Mouse (Mus musculus): Measurements from ENCODE around the gene Mus81. TPM values are rescaled to one million over a fixed set of nuclear protein-coding genes. Genes with fewer than 3 reads are reported as not detected.

Gene Mus81
- total RNA-seq, 1 experiment = 31.3 TPM

GRCm38 (mm10) chr19:5525204-5525603 lies 37.0 kb upstream of the Mus81 start:
- Histone ChIP-seq H3K9ac (ENCODE audit: insufficient read depth, low read depth, low read length, poor library complexity, severe bottlenecking) (no peak overlapping the region), H3K9me3 (ENCODE audit: control insufficient read depth, insufficient read depth, low read depth, low read length) (no peaks in the 10 kb centered on the region), H3K36me3 (ENCODE audit: control insufficient read depth, insufficient read depth, low read length, poor library complexity, severe bottlenecking) (no peaks in the 10 kb centered on the region), H3K4me1 (ENCODE audit: control insufficient read depth in 2 of 2, insufficient read depth in 2 of 2, low read length in 2 of 2, poor library complexity in 1 of 2) (peaks cover 0 to 7% of the 10 kb centered on the region in 2 experiments; a peak in 1 of 4 replicates), H3K27ac (ENCODE audit: insufficient read depth, low read depth, low read length, poor library complexity, severe bottlenecking) (no peak overlapping the region), H3K4me3 (ENCODE audit: insufficient read depth in 1 of 2, low read depth in 1 of 2, low read length in 2 of 2, poor library complexity in 1 of 2, severe bottlenecking in 1 of 2) (no peak overlapping the region)
- in situ Hi-C loops (cut with MboI; ENCODE audit: low sequenced_read_pairs in 2 of 2, unreplicated experiment in 2 of 2) = loop anchor here in 1 of 2 experiments (5.0 kb wide), 1 partner anchor 47 kb away; no protein-coding TSS in a partner anchor
- DNase-seq (ENCODE audit: low read depth, low spot score) = no peak
- TF ChIP-seq MAFK (IDR thresholded peaks at IDR 0.05; ENCODE audit: insufficient read depth, low read depth, low read length) = no peak
- no peak for TF ChIP-seq ZC3H11A (IDR thresholded peaks at IDR 0.05; ENCODE audit: borderline replicate concordance, low read depth, low read length)
- TF ChIP-seq CHD2 (IDR thresholded peaks at IDR 0.05; ENCODE audit: low read depth, low read length) = no peak
- no peak for TF ChIP-seq HCFC1 (IDR thresholded peaks at IDR 0.05; ENCODE audit: borderline replicate concordance, insufficient read depth, low read length)
- no peak for TF ChIP-seq ZNF384 (IDR thresholded peaks at IDR 0.05; ENCODE audit: low read depth, low read length)

- H3K9ac ChIP-seq (ENCODE audit: insufficient read depth, low read depth, low read length, poor library complexity, severe bottlenecking) = no peak overlapping the region
- no peak for DNase-seq (ENCODE audit: low read depth, low spot score)
- no peaks in the 10 kb centered on the region for H3K9me3 ChIP-seq (ENCODE audit: control insufficient read depth, insufficient read depth, low read depth, low read length)
- TF ChIP-seq ZNF384 (IDR thresholded peaks at IDR 0.05; ENCODE audit: low read depth, low read length) = no peak
- no peak for TF ChIP-seq ZC3H11A (IDR thresholded peaks at IDR 0.05; ENCODE audit: borderline replicate concordance, low read depth, low read length)
- TF ChIP-seq CHD2 (IDR thresholded peaks at IDR 0.05; ENCODE audit: low read depth, low read length) = no peak
- TF ChIP-seq MAFK (IDR thresholded peaks at IDR 0.05; ENCODE audit: insufficient read depth, low read depth, low read length) = no peak
- TF ChIP-seq HCFC1 (IDR thresholded peaks at IDR 0.05; ENCODE audit: borderline replicate concordance, insufficient read depth, low read length) = no peak
- peaks cover 3 to 11% of the 10 kb centered on the region in 2 experiments; a peak in 3 of 4 replicates for H3K4me1 ChIP-seq (ENCODE audit: control insufficient read depth in 2 of 2, insufficient read depth in 2 of 2, low read length in 2 of 2, poor library complexity in 1 of 2)
- no peaks in the 10 kb centered on the region for H3K36me3 ChIP-seq (ENCODE audit: control insufficient read depth, insufficient read depth, low read length, poor library complexity, severe bottlenecking)
- H3K4me3 ChIP-seq (ENCODE audit: insufficient read depth in 1 of 2, low read depth in 1 of 2, low read length in 2 of 2, poor library complexity in 1 of 2, severe bottlenecking in 1 of 2) = no peak overlapping the region
- in situ Hi-C loops (cut with MboI; ENCODE audit: low sequenced_read_pairs in 2 of 2, unreplicated experiment in 2 of 2) = no loop called here
- H3K27ac ChIP-seq (ENCODE audit: insufficient read depth, low read depth, low read length, poor library complexity, severe bottlenecking) = no peak overlapping the region
Observed at GRCm38 (mm10) chr19:5518721-5519120, 30.5 kb upstream of the Mus81 start.

GRCm38 (mm10) chr19:5516906-5517505 lies 28.8 kb upstream of the Mus81 start:
- DNase-seq (ENCODE audit: low read depth, low spot score) = no peak
- TF ChIP-seq ZNF384 (IDR thresholded peaks at IDR 0.05; ENCODE audit: low read depth, low read length) = no peak
- no peak for TF ChIP-seq MAFK (IDR thresholded peaks at IDR 0.05; ENCODE audit: insufficient read depth, low read depth, low read length)
- no peak for TF ChIP-seq HCFC1 (IDR thresholded peaks at IDR 0.05; ENCODE audit: borderline replicate concordance, insufficient read depth, low read length)
- no peak for TF ChIP-seq ZC3H11A (IDR thresholded peaks at IDR 0.05; ENCODE audit: borderline replicate concordance, low read depth, low read length)
- TF ChIP-seq CHD2 (IDR thresholded peaks at IDR 0.05; ENCODE audit: low read depth, low read length) = no peak
- H3K9ac ChIP-seq (ENCODE audit: insufficient read depth, low read depth, low read length, poor library complexity, severe bottlenecking) = no peak overlapping the region
- in situ Hi-C loops (cut with MboI; ENCODE audit: low sequenced_read_pairs in 2 of 2, unreplicated experiment in 2 of 2) = no loop called here
- 0 out of 2 replicates have a peak overlapping the region, but pooled peaks have one; percentile 38 for H3K27ac ChIP-seq (ENCODE audit: insufficient read depth, low read depth, low read length, poor library complexity, severe bottlenecking)
- H3K9me3 ChIP-seq (ENCODE audit: control insufficient read depth, insufficient read depth, low read depth, low read length) = no peaks in the 10 kb centered on the region
- H3K36me3 ChIP-seq (ENCODE audit: control insufficient read depth, insufficient read depth, low read length, poor library complexity, severe bottlenecking) = no peaks in the 10 kb centered on the region
- no peak overlapping the region for H3K4me3 ChIP-seq (ENCODE audit: insufficient read depth in 1 of 2, low read depth in 1 of 2, low read length in 2 of 2, poor library complexity in 1 of 2, severe bottlenecking in 1 of 2)
- peaks cover 3 to 11% of the 10 kb centered on the region in 2 experiments; a peak in 3 of 4 replicates for H3K4me1 ChIP-seq (ENCODE audit: control insufficient read depth in 2 of 2, insufficient read depth in 2 of 2, low read length in 2 of 2, poor library complexity in 1 of 2)

GRCm38 (mm10) chr19:5515840-5516777 lies 27.9 kb upstream of the Mus81 start:
- no peak overlapping the region for H3K9ac ChIP-seq (ENCODE audit: insufficient read depth, low read depth, low read length, poor library complexity, severe bottlenecking)
- H3K36me3 ChIP-seq (ENCODE audit: control insufficient read depth, insufficient read depth, low read length, poor library complexity, severe bottlenecking) = no peaks in the 10 kb centered on the region
- no peak for TF ChIP-seq CHD2 (IDR thresholded peaks at IDR 0.05; ENCODE audit: low read depth, low read length)
- no peak for TF ChIP-seq ZNF384 (IDR thresholded peaks at IDR 0.05; ENCODE audit: low read depth, low read length)
- no peak for TF ChIP-seq HCFC1 (IDR thresholded peaks at IDR 0.05; ENCODE audit: borderline replicate concordance, insufficient read depth, low read length)
- no peak for TF ChIP-seq MAFK (IDR thresholded peaks at IDR 0.05; ENCODE audit: insufficient read depth, low read depth, low read length)
- no peak for TF ChIP-seq ZC3H11A (IDR thresholded peaks at IDR 0.05; ENCODE audit: borderline replicate concordance, low read depth, low read length)
- no peak overlapping the region for H3K4me3 ChIP-seq (ENCODE audit: insufficient read depth in 1 of 2, low read depth in 1 of 2, low read length in 2 of 2, poor library complexity in 1 of 2, severe bottlenecking in 1 of 2)
- peak overlapping the region; percentile 41 for H3K27ac ChIP-seq (ENCODE audit: insufficient read depth, low read depth, low read length, poor library complexity, severe bottlenecking)
- no peaks in the 10 kb centered on the region for H3K9me3 ChIP-seq (ENCODE audit: control insufficient read depth, insufficient read depth, low read depth, low read length)
- peaks cover 3 to 11% of the 10 kb centered on the region in 2 experiments; a peak in 3 of 4 replicates for H3K4me1 ChIP-seq (ENCODE audit: control insufficient read depth in 2 of 2, insufficient read depth in 2 of 2, low read length in 2 of 2, poor library complexity in 1 of 2)
- no peak for DNase-seq (ENCODE audit: low read depth, low spot score)
- in situ Hi-C loops (cut with MboI; ENCODE audit: low sequenced_read_pairs in 2 of 2, unreplicated experiment in 2 of 2) = no loop called here

Data from ES-E14 (cell line).